Mouse (Mus musculus): Measurements from ENCODE around the gene Bfsp1.

- no peak for TF ChIP-seq CTCF (IDR thresholded peaks at IDR 0.05; ENCODE audit: extremely low read depth, insufficient read length, insufficient replicate concordance, low read depth, low read length)
- TF ChIP-seq POLR2A (IDR thresholded peaks at IDR 0.05; ENCODE audit: low read depth, low read length) = no peak
Observed at GRCm38 (mm10) chr2:143847291-143847690, 15.7 kb downstream of the Bfsp1 start.
